Mouse (Mus musculus) kidney, postnatal 0 days (tissue): ENCODE data around the gene Hopx. TPM values are rescaled to one million over a fixed set of nuclear protein-coding genes. Genes with fewer than 3 reads are reported as not detected.

Experiments used
- ATAC-seq: fragments of 200-750 bp; cut with Nextera tagmentation; replicated peaks from 2 replicates; pipeline ENCODE4 v1.8.0; 2017; ENCODE audit warnings: low read depth, moderate number of reproducible peaks, moderate TSS enrichment, moderate library complexity; ENCODE audit not compliant: low FRiP score
- DNase-seq: peaks from one replicate; pipeline ENCODE4 v3.0.0-alpha.2; 2016; ENCODE audit warnings: low spot score
- H3K27ac ChIP-seq: fragments of 300-500 bp; sonication (generic); 2 replicates; pipeline ENCODE4 v1.5.1; 2014; ENCODE audit warnings: mild to moderate bottlenecking
- H3K27me3 ChIP-seq: fragments of 300-500 bp; sonication (generic); 2 replicates; pipeline ENCODE4 v1.6.1; 2014; ENCODE audit warnings: low read length, mixed read lengths; ENCODE audit not compliant: insufficient read depth
- H3K36me3 ChIP-seq: fragments of 300-500 bp; sonication (generic); 2 replicates; pipeline ENCODE4 v1.6.1; 2014; ENCODE audit warnings: low read length, mixed read lengths; ENCODE audit not compliant: insufficient read depth
- H3K4me1 ChIP-seq: fragments of 300-500 bp; sonication (generic); replicated peaks from 2 replicates; pipeline ENCODE4 v1.6.1; 2014; ENCODE audit warnings: antibody characterized with exemption, low read length, mixed read lengths; ENCODE audit not compliant: insufficient read depth
- H3K4me2 ChIP-seq: fragments of 300-500 bp; sonication (generic); 2 replicates; pipeline ENCODE4 v1.6.1; 2014; ENCODE audit warnings: mild to moderate bottlenecking, low read length, moderate library complexity, mixed read lengths
- H3K4me3 ChIP-seq: fragments of 300-500 bp; sonication (generic); replicated peaks from 2 replicates; pipeline ENCODE4 v1.5.1; 2014; ENCODE audit warnings: low read depth, low read length
- H3K9ac ChIP-seq: fragments of 300-500 bp; sonication (generic); 2 replicates; pipeline ENCODE4 v1.6.1; 2014; ENCODE audit warnings: low read depth, low read length
- H3K9me3 ChIP-seq: fragments of 300-500 bp; sonication (generic); replicated peaks from 2 replicates; pipeline ENCODE4 v1.6.1; 2016; ENCODE audit warnings: low read length, inconsistent platforms, mixed read lengths
- CTCF ChIP-seq: IDR thresholded peaks from 2 replicates; pipeline ENCODE4 v1.5.1; 2016; ENCODE audit warnings: antibody characterized with exemption, low read depth, mild to moderate bottlenecking, moderate library complexity
- WGBS: fragments of 180-500 bp; shearing (Covaris S2); extraction: QIAGEN DNeasy Blood & Tissue Kit; methylation state at CpG from one replicate; pipeline ENCODE4 v1.1.7; 2014; 5-methylcytosine and 5-hydroxymethylcytosine counted together
- polyA plus RNA-seq: library from polyadenylated mRNA; unstranded; fragments of >200 nt; fragmentation: Nextera tagmentation; extraction: Ambion mirVana; gene quantifications from 2 replicates; pipeline ENCODE4 v1.2.1, GENCODE M21; 2015

Hopx gene
- polyA plus RNA-seq, 1 experiment from 2014 or later, result 3.9 TPM

GRCm38 (mm10) chr5:77109814-77110213 lies 5.1 kb downstream of the Hopx start:
- Histone ChIP-seq H3K4me1 (peaks cover 2% of the 10 kb centered on the region; the same call in 1 of the 2 replicates), H3K36me3 (no peaks in the 10 kb centered on the region), H3K27ac (no peak overlapping the region), H3K9ac (no peak overlapping the region), H3K4me2 (no peak overlapping the region), H3K9me3 (no peaks in the 10 kb centered on the region), H3K4me3 (no peak overlapping the region), H3K27me3 (no peaks in the 10 kb centered on the region)
- DNase-seq (no peak), ATAC-seq (no peak)
- no peak for TF ChIP-seq CTCF
- WGBS, result 68% methylated on average over 2 of the region's 2 CpGs

- Histone ChIP-seq H3K27ac (no peak overlapping the region), H3K4me1 (no peaks in the 10 kb centered on the region), H3K27me3 (no peaks in the 10 kb centered on the region), H3K4me3 (no peak overlapping the region), H3K9ac (no peak overlapping the region), H3K9me3 (no peaks in the 10 kb centered on the region), H3K36me3 (no peaks in the 10 kb centered on the region), H3K4me2 (no peak overlapping the region)
- WGBS, result 89% methylated on average over 6 of the region's 6 CpGs
- ATAC-seq (no peak), DNase-seq (no peak)
- TF ChIP-seq CTCF, result no peak
Measured at GRCm38 (mm10) chr5:77108806-77109205, 6.1 kb downstream of the Hopx start.

GRCm38 (mm10) chr5:77107146-77107822 lies 7.6 kb downstream of the Hopx start:
- no peaks in the 10 kb centered on the region for H3K4me1 ChIP-seq
- no peaks in the 10 kb centered on the region for H3K36me3 ChIP-seq
- H3K27ac ChIP-seq, result no peak overlapping the region
- H3K4me2 ChIP-seq, result no peak overlapping the region
- no peak for TF ChIP-seq CTCF
- no peaks in the 10 kb centered on the region for H3K9me3 ChIP-seq
- H3K27me3 ChIP-seq, result no peaks in the 10 kb centered on the region
- ATAC-seq, result no peak
- no peak for DNase-seq
- no peak overlapping the region for H3K4me3 ChIP-seq
- H3K9ac ChIP-seq, result no peak overlapping the region
- WGBS, result 77% methylated on average over 11 of the region's 11 CpGs

GRCm38 (mm10) chr5:77102522-77103365 lies 12.2 kb downstream of the Hopx start:
- no peak overlapping the region for H3K9ac ChIP-seq
- WGBS, result 86% methylated on average over 15 of the region's 15 CpGs
- no peaks in the 10 kb centered on the region for H3K4me1 ChIP-seq
- H3K27ac ChIP-seq, result no peak overlapping the region
- no peak for ATAC-seq
- H3K4me3 ChIP-seq, result no peak overlapping the region
- no peaks in the 10 kb centered on the region for H3K27me3 ChIP-seq
- no peaks in the 10 kb centered on the region for H3K36me3 ChIP-seq
- no peak for DNase-seq
- TF ChIP-seq CTCF, result no peak
- no peaks in the 10 kb centered on the region for H3K9me3 ChIP-seq
- H3K4me2 ChIP-seq, result no peak overlapping the region

GRCm38 (mm10) chr5:77100691-77101090 lies 14.2 kb downstream of the Hopx start:
- Histone ChIP-seq H3K27ac (no peak overlapping the region), H3K4me3 (no peak overlapping the region), H3K9ac (no peak overlapping the region), H3K4me2 (no peak overlapping the region), H3K4me1 (no peaks in the 10 kb centered on the region), H3K36me3 (no peaks in the 10 kb centered on the region), H3K9me3 (no peaks in the 10 kb centered on the region), H3K27me3 (no peaks in the 10 kb centered on the region)
- WGBS, result 62% methylated on average over 6 of the region's 6 CpGs
- ATAC-seq (no peak), DNase-seq (no peak)
- TF ChIP-seq CTCF, result no peak

- Histone ChIP-seq H3K4me1 (no peaks in the 10 kb centered on the region), H3K9ac (no peak overlapping the region), H3K27me3 (no peaks in the 10 kb centered on the region), H3K9me3 (no peaks in the 10 kb centered on the region), H3K36me3 (no peaks in the 10 kb centered on the region), H3K4me3 (no peak overlapping the region), H3K4me2 (no peak overlapping the region), H3K27ac (peak overlapping the region; percentile 38; the same call in 1 of the 2 replicates)
- WGBS, result 75% methylated on average over 6 of the region's 6 CpGs
- no peak for TF ChIP-seq CTCF
- DNase-seq (no peak), ATAC-seq (no peak)
Measured at GRCm38 (mm10) chr5:77099997-77100380, 14.9 kb downstream of the Hopx start.
